Mouse (Mus musculus) gastrocnemius, adult 8-10 months (tissue): Measurements from ENCODE around the gene Zkscan16. TPM values are rescaled to one million over a fixed set of nuclear protein-coding genes. Genes with fewer than 3 reads are reported as not detected.

ENCODE experiments used
- DNase-seq, 2 experiments: peaks; one replicate each; pipeline ENCODE4 v3.0.0; 2022; ENCODE audit warnings: low spot score in 2 of 2
- total RNA-seq, 4 experiments: library from RNA; stranded (reverse); gene quantifications; 2 replicates each; pipeline ENCODE4 v1.2.4; 2022

Gene Zkscan16
- total RNA-seq, 4 experiments from 2014 or later, result 0.10 to 0.24 (median 0.16) TPM; not detected in 1

GRCm38 (mm10) chr4:58935846-58936245 is 7.6 kb upstream of the Zkscan16 start:
- DNase-seq, result no peak

- no peak for DNase-seq
Observed at GRCm38 (mm10) chr4:58941638-58942037, 1.8 kb upstream of the Zkscan16 start.

- no peak for DNase-seq
Observed at GRCm38 (mm10) chr4:58942942-58943341, 486 bp upstream of the Zkscan16 start.

- DNase-seq, result no peak
Observed at GRCm38 (mm10) chr4:58944206-58944553, 752 bp downstream of the Zkscan16 start.

GRCm38 (mm10) chr4:58944695-58945094 is 1.3 kb downstream of the Zkscan16 start:
- no peak for DNase-seq

DNA sequence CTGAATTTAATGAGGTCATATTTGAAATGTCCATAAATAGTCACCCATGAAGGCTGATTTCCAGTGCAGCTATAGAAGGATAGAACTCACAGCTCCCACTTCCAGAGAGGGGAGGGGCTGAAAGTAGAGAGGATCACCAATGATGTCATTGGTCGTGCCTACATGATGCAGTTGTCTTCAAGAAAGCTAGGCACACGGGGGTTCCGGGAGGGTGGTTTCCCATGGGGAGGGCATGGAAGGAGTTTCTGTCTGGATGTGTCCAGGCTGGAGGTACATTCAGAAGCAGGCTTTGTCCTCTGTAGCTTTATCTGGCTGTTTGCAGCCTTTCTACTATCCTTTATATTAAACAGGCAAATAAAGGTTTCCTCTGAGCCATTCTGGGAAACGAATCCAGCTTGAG is 5.0 kb downstream of the Zkscan16 start:
- no peak for DNase-seq

DNA sequence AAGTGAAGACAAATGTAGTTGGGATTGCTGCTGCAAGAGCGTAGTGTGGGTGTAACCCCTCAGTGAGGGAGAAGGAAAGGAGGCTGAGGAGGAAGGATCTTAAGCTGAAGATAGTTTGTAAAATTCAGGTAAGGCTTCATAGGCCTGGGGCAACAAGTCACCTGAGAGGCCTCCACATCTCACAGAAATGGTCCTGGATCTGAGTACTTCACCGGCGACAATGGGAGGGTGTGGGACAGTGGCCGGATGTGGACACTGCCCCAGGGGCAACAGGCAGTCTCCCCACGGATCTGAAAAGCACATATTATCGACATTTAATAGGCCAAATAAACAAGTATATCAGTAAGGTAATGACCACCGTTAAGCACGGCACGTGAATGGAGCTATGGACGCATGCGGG is 9.2 kb downstream of the Zkscan16 start:
- DNase-seq, result no peak

GRCm38 (mm10) chr4:58961719-58962118 is 18.3 kb downstream of the Zkscan16 start:
- DNase-seq, result no peak

DNA sequence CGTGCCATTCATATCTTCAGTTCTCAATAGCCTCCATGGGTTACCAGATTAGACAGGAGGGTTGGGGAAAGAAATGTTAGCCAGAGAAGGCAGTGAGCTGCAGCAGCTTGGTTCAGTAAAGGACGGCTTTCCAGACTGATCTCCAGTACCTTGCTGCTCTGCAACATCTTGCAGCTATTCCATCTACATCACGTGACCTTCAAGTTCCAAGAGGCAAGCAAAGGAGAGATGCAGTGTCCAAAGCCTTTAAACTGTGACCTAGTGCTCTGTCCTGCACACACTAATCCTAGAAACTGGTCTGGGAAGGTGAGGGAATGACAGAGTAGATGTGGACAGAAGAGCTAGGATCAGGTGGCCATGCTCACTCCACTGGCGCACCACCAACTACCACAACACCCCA is 19.8 kb downstream of the Zkscan16 start:
- no peak for DNase-seq

- DNase-seq, result no peak
Observed at GRCm38 (mm10) chr4:58965136-58965535, 21.7 kb downstream of the Zkscan16 start.

DNA sequence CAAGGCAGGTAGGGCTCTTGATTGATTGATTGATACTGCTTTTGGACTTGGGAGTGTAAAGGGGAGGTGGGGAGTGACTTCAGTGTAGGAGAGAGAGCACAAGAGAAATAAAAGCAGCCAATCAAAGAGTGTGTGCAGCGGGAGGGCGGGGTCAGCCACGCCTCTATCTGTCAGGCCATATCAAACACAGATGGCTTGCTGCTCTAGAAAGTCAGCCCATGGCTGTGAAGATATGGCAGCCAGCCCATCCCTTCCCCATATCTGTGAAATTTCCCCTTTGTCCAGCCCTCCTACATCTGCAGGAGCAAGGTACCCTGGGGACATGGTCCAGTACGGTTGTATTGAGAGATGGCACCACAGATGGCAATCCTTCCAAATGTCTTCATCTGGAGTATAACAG is 27.2 kb downstream of the Zkscan16 start:
- DNase-seq, result no peak

GRCm38 (mm10) chr4:58975711-58976110 is 32.3 kb downstream of the Zkscan16 start:
- DNase-seq, result no peak

GRCm38 (mm10) chr4:58981421-58981820 is 38.0 kb downstream of the Zkscan16 start:
- no peak for DNase-seq

GRCm38 (mm10) chr4:58982806-58983205 is 39.4 kb downstream of the Zkscan16 start:
- no peak for DNase-seq

DNA sequence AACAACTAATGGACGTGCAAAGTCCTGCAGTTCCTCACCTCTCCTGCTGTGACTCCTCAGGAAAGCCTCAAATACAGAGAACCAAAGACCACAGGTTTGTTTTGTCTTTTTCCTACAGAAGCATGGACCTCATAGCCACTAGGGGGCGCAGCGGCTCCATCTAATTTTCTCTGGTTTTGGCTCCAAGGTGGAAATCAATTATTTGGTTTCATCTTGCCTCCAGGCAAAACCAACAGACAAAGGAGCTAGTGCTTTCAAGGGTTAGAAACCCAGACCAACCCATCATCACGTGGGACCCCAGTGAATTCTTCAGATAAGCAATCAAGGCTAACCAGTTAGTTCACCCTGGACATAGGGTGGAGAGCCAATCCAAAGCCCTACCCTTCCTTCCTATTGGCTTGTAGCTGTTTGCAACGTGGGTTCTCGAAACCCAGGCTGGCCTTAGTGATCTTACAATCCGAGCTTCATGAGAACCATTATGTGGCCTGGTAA is 41.8 kb downstream of the Zkscan16 start:
- DNase-seq, result peak; percentile 25 to 45

DNA sequence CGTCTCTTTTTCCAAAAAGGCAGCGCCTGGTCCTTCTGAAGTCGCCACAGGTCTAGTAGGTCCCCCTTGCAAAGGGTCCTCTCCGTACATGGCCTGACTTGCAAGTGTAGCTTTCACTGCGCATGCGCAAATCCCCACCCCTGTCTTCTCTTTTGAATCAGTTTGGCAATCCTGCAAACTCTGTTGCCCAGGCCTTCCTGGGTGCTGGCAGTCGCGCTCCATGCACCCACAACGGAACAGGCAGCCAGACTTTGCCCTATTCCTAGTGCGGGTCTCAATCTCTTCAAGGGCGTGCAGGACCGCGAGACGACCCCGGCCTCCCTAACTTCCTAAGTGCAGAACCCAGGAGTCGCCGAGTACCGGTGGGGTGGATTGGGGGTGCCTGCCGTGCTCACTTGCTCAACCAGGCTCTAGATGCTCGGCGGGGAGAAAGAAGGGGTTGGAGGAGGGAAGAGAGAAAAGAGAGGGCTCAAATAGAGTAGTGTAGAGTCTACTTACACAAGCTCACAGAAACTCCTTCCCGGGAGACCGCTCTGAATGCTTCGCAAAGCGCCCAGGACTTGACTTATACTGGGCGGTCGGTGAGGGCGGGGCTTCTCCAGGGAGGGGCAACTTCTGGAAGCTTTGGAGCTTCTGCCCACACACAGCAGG is 43.2 kb downstream of the Zkscan16 start, which contains the start of gene Ptgr1:
Gene Ptgr1 (minus strand): TSS at position 580 of the 651 bp plus-strand sequence.
- DNase-seq, result peak; percentile 51 to 70

GRCm38 (mm10) chr4:58989303-58989898 is 46.0 kb downstream of the Zkscan16 start:
- no peak for DNase-seq

DNA sequence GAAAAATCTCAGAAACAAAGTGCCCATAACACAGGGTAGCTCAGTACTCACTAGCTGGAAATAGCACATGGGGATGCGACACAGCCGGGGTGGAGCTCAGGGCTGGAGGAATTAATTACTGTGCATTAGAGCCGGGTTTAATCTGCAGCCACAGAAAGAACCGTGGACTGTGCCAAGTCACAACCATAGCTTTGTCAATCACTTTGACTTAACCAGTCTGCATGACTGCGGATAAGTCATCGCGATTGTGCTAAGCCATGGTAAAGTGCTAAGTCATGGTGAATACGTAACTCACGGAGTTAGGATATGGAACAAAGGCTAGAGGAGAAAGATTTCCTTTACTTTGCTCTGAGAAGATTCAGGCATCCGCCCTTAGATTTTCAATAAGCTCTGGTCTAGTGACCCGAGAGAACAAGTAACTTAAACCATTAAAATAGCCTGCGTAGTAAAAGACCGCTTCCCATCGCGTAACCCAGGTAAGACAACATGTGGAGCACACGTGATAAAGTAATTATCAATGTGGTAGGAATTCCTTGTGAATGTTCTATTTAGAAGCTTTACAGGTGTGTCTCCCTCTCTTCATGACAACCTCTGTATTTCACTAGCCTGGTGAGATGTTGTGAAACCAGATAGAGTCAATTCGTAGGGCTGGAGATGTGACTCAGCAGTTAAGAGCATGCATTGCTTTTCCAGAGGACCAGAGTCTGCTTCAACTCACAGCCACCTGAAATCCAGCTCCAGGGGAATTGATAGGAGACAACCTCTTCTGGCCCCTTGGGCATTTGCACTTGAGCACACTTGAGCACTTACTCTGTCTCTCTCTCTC is 47.4 kb downstream of the Zkscan16 start:
- DNase-seq, result no peak

- DNase-seq, result no peak
Observed at GRCm38 (mm10) chr4:58992195-58992594, 48.8 kb downstream of the Zkscan16 start.

- no peak for DNase-seq
Observed at GRCm38 (mm10) chr4:58994762-58995161, 51.3 kb downstream of the Zkscan16 start, which contains the start of gene Dnajc25. TSS of gene Dnajc25 (plus strand) at chr4:58995062.

- DNase-seq, result no peak
Observed at GRCm38 (mm10) chr4:58995251-58995693, 51.8 kb downstream of the Zkscan16 start.

DNA sequence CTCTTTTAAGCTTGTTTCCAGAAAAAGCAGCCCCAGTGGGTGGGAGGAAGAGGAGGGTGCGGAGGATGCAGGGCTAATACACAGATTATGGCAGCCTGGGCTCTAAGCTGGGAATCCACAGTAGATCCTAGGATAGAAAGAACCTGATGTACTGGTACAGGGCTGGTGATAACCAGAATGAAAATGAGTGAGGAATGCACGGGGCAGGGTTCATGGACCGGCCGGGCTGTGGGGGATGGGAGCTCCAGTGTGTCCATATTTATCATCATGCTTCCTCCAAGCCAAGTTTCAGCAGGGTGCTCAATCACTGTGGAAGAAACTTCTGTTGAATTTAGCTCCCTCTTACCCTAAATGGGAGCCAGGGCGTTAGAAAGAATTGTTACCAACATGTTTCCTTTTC is 53.7 kb downstream of the Zkscan16 start:
- no peak for DNase-seq
